Mouse (Mus musculus): ENCODE results near the gene Ctxn2.
"Not testable (repeated sequence)": the region's sequence is repeated elsewhere in the genome, so short reads cannot be mapped to it uniquely, and the experiment has no call there.

Gene Ctxn2

DNA sequence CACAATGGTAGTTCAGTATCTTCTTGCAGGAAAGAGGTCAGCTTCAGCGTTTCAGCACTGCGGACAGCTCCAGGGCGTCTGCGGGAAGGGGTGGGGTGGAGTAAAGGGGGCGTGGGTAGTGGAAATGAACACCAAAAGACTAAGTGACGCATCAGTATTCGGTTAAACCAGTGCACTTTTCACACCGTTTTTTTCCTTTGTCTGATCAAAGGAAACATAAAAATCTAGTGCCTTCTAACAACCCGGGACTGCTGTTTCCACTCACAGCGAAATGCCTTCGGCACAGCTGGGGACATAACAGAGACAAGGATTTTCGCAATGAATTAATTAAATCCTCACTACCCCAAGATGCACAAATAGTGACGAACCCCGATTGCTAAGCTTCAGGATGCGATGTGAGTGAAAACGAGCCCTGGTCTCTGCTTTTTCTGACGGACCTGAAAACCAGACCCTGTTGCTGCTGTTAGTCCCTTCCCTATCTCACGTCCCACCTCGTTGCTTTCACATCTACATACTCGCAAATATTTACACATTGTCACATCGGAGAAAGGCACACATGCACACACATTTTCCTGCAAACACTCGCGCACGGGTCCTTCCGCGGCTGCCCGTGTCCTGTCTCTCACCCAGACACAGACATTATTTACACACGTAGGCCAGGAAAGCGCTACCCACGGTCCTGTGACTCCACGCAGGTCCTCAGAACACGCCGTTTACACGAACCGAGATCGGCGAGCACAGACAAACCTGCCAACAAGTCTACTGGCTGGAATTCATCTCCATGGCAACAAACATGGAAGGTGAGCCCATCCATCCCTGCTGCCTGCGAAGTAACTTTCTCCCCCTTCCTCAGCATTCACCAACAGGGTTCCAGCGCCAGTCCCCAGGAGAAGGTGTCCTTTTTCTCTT, at the start of gene Ctxn2:
Gene Ctxn2 (plus strand): TSS at position 790 of the 909 bp plus-strand sequence.
- peak; percentile 88 for DNase-seq

DNA sequence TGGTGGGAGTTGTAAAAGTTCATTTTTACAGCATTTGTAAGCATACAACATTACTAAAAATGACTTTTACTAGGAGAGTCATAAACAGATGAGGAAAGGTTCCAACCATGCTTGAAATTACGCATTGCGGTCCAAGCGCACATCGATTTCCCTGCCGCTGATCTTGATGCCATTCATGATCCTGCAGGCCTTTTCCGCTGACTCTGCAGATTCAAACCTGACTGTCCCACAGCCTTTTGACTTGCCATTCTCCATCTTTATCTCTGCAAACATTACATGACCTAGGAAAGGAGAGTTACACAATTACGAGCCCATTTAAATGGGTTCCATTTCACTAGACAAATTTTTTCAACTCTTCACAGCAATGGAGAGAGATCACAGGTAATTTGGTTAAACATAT, 47.7 kb upstream of the Ctxn2 start:
- DNase-seq = no peak

DNA sequence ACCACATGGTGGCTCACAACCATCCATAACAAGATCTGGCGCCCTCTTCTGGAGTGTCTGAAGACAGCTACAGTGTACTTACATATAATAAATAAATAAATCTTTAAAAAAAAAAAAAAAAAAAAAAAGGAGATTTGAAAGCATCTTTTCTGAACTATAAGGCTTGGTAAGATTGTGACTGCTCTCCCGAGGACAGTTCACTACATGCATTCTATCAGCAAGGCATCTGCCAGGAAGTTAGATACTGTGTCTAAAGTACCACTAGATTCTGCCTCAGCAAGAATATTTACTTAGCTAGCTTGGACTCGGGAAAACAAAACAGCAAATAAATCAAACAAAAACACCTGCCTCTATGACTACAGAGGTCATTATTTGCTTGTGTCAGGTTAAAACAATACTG, 44.4 kb upstream of the Ctxn2 start:
- not testable (repeated sequence) for DNase-seq

DNA sequence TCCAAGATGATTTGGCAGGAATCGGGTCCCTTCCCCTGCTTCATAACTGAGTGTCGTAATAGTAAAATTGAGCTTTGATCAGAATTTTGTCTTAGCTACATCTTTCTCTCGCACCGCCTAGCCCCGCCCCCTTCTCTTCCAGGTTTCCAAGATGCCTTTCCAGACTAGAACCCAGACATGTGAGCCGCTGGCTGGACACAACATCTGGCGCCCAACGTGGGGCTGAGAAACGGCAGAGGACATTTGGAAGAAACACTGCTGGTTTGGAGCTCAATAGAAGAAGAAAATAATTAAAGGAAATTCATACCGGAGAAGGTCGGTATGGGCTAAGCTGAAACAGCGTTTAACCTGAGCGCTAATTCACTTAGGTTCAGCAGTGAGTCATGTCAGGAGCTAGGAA, 32.0 kb upstream of the Ctxn2 start:
- DNase-seq = not testable (repeated sequence)

DNA sequence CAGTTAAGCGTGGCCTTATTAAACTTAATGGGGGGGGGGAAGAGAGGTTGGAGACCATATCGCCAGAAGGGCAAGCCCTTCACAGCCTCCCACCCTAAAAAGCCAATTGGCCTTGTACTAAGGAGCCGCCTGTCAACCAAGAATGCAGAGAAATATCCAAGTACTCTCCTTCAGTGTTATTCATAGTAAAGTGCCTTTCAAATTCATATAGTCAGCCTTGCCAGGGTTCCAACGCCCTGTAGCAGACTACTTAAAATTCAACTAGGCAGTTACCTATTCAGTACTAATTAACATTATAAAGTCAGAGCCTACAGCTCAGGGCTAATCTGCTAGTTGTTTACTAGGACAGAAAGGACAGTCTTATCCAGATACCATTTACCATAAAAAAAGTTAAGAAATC, 30.0 kb upstream of the Ctxn2 start:
- DNase-seq = not testable (repeated sequence)

DNA sequence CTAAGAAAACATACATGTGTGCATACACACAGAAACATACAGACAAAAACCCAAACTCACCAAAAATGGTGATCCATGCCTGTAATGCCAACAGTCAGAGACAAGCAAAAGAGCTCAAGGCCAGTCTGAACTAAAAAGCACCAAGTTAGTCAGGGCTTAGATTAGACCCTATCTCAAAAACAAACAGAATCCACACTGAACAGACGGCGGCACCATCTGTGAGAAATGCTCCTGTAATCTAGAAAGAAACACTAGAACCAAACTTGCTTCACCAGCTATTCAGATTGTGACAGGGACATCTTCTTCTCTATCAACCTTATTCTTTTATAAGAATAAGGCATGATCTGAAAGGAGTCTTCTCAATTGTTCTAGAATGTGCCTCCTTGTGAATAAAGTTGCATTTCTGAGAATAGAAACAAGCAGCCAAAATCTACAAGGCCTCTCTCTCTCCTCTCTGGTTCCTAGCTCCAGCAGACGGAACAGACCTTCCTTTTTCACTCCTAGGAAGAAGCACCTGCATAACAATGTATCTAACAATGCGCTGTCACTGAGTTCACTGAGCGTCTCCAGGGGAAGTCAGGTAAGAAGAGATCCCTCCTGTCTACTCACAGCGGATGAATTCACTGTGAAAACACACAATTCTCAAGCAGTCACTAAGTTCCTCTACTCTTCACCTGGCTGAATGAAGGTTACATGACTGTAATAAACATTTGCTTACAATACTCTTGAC, 16.9 kb upstream of the Ctxn2 start:
- DNase-seq = no peak

DNA sequence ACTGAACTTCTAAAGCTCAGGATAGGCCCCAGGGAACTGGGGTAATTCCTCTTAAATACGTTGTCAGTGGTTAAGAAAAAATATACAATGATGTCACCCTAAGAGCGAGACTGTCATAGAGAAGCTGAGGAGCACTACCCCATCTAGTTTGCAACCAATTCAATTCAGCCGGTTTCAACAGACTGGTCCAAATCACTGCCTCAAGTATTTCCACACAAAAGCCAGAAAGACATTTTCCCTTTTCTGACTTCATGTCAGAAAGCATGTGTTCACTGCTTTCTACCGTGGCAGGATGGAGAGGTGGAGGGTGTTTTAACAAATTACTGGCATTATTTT, 14.2 kb upstream of the Ctxn2 start:
- DNase-seq = peak; percentile 21

DNA sequence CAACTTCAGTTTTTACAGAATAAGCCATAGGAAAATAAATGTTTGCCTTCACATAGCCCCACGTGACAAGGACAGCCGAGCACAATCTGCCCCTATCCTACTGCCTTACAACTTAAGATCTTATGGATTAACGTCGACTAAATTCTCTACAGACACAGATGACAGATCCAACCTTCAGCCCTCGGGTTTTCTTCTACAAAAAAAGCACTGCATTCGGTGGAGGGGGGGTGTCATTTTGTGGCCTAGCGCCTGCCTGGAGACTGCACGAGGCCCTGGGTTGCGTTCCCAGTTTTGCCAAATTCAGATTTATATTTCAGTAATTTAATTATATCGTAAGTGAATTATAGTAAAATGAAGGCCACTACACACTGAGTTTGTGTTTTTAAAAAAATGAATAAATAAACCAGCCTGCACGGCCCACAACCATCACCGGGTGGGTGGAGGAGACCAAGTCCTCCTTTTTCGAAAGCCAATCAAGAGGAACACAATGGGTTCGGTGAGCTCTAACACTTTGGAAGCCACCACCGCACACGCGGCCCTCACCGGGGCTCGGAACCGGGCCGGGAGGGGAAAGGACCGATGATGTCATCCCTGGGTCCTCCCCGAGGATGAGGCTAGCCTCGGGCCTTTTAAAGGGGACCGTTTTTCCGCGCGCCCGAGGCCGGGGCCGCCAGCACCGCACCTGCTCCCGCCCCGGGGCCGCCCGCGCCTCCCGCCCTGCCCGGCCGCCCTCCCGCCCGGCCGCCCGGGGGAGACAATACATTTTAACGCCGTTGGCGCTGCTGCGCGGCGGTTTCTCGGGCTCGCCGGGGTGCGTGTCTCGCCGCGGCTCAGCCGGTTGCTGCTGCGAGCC, 13.6 kb upstream of the Ctxn2 start:
- peak; percentile 54 for DNase-seq

DNA sequence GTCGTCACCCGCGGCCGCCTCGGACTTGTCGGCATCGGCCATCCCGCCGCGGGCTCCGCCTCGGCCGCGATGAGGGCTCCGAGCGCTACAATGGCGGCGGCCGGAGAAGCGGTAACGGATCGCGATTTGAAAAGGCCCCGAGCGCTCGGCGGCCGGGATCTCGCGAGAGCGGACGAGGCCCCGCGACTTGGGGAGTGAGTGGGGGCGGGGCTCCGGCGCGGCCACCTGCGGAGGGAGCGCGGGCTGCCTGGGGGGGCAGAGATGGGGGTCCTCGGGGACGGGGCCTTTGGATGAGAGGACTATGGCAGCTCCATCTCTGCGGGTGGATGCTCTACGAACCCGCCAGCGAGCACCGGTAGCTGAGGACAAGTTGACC, 13.0 kb upstream of the Ctxn2 start, which contains the start of gene Myef2:
Gene Myef2 (minus strand): TSS at position 185 of the 376 bp plus-strand sequence.
- DNase-seq = peak; percentile 93

DNA sequence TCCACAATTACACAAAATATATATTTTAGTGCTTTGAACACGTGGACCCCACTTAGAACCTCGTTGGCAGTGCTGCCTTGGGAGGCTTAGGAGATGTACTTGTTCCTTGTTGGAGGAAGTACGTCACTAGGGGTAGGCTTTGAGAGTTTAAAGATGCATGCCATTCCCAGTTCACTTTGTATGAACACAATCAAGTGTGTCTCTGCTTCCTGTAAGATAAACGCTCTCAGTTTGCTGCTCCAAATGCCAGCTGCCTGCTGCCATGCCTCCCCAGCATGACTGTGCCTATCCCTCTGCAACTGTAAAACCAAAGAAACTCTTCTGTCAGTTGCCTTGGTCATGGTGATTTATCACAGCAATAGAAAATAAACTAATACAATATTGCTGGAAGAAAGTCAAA, 10.7 kb upstream of the Ctxn2 start:
- no peak for DNase-seq

DNA sequence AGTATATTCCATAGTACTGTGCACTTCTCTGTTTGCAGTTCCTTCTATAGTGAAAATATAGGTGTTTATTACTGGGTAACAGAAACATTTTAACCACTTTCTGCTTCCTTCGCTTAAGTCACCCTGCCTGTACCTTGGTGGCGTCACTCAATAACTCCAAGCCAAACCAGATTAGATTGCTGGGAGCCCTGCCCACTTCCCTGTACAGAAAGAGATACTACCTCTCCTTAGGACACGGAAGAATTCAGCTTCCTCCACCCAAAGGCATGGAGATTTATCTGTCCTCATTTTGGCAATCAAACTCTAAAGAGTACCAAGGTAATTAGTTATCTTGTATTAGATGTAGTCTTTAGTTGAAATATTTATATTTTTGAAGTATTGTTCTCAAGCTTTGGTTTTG, 9.7 kb upstream of the Ctxn2 start:
- no peak for DNase-seq

DNA sequence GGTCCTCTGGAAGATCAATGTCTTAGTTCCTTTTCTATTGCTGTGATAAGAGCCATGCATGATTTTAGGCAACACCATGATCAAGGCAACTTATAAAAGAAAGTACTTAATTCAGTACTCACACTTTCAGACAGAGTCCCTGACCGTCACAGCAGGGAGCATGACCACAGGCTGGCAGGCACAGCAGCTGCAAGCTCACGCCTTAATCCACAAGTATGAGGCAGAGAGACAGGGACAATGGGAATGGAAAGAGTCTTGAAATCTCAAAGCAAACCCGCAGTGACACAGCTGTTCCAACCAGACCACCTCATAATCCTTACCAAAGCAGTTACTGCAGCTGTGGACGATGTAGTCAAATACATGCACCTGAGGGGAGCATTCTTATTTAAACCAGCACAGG, 2.4 kb upstream of the Ctxn2 start:
- no peak for DNase-seq

DNA sequence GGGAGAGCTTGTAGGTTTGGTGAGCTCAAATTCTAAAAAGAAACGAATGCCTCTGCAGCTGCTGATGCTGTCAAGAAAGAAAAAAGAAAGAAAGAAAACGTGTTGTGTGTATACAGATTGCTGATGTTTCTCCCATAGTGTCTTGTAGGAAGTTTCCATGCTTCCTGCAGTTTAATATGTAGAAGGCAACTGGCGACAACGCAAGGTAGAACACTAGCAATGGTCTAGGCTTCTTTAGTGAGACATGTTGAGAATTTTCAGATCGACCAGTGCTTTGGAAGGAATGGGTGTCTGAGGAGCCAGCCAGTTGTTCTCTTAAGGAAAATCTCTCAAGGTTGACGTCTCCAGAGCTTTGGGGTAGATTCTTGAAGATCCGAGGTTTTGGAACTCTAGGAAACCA, 354 bp downstream of the Ctxn2 start:
- no peak for DNase-seq

DNA sequence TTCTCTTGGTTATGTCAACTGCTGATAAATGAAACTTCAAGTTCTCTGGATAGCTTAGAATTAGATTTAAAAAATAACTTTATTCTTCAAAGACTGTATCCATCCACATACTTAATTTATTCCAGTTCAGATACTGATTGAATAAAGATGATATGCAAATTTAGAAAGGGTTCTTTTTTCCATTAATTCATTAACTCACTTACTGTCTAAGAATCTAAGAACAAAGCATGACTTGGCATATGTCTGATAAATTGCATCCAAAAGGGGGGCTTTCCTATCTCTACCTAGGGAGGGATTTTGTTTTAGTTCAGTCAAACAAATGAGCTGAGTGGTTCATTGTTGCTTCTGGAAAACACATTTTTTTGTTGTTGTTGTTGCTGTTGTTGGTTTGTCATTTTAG, 5.8 kb downstream of the Ctxn2 start:
- DNase-seq = no peak

DNA sequence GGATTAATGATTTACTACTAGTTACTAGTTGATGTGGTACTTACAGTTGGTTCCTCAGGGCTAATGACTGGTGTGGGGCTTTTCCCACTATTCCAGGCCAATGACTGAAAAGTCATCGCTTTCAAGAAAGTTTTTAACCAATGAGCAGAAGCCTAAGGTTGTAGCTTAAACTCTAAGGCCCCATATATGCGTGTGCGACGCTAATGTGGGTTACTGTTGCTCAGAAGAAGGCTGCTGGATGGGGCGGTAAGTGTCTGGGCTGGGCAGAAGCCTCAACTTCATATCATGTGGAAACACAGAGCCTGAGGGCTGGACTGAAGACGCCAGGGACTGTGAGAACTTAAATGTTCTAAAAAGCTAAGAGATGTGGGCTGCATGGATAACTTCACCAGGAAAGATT, 15.9 kb downstream of the Ctxn2 start, which contains the start of gene Slc12a1:
Gene Slc12a1 (plus strand): TSS at position 118 of the 400 bp plus-strand sequence.
- no peak for DNase-seq

DNA sequence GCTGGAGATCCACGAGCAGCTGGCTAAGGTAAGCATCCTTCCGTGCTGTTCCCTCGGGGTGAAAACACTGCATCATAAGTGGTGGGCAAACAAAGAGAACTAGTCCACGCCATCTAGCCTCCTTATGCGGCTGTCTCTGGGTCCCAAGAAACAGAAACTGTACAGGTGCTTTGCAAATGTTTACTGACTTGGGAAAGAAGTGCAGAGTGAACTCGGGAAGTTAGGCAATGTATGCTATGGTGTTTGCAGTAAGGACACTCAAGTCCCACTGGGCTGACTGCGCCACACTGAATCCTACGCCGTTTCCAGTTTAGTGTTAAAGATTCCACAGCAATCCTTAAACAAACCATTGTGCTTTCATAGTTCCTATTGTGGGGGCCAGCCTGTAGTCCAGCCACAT, 17.8 kb downstream of the Ctxn2 start:
- no peak for DNase-seq

DNA sequence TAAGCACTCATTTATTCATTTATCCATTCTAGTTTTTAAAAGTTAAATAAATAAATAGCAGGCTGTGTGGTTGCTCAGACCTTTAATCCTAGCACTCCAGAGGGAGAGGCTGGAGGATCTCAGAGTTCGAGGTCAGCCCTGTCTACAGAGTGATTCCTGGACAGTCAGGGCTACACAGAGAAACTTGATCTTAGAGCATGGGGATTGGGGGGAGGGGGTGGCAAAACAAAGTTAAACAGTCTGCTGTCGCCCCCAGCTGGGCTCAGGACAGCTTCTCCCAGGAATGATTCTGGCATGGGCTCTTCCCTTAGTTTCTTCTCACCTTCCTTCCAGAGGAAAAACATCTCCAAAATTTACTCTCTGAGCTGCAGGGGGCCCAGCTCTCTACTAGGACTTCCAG, 19.0 kb downstream of the Ctxn2 start:
- DNase-seq = peak; percentile 67

DNA sequence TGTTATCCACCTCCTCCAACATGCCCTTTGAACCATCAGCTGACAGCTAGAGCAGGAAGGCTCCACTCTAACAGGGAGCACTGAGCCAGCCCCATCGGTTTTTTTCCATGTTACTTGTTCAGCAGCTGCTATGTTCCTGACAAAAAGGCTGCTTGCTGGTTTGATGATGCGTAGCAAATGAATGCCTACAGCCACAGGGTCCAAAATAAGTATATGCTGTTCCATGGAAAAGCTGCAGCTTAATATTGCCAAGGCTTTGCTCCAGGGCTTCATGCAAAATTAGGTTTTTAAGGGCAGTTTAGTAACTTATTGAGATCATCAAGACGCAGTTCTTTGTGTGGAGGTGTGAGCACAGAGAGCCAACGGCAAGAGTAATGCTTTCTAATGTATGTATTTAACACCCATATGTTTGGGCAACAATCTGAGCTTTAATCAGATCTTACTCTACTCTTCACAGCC, 25.5 kb downstream of the Ctxn2 start:
- DNase-seq = no peak

DNA sequence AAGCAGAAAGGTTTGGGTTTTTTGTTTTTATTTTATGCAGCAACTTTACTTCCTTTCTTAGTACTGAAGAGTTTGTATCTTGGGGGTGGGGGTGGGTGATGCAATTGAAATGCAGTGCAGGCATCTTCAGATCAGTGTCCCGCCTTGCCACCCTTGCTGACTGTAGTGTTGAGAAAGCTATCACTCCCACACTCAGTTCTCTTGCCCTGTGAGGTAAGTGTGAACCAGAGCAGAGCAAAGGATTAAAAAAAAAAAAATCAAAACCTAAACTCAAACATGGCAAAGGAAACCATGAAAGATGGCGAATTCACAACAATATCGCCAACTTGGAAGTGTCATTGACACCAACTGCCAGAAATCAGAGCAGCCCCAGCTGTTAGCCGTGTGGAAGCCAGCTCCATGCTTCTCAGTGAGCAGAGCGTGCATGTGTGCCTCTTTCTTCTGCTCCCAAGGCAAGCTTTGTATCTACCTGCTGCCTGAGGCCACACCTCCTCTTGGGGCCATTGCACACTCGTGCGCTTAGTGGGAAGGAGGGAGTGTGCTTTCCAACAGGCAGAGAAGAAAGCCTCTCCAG, 41.8 kb downstream of the Ctxn2 start:
- no peak for DNase-seq

DNA sequence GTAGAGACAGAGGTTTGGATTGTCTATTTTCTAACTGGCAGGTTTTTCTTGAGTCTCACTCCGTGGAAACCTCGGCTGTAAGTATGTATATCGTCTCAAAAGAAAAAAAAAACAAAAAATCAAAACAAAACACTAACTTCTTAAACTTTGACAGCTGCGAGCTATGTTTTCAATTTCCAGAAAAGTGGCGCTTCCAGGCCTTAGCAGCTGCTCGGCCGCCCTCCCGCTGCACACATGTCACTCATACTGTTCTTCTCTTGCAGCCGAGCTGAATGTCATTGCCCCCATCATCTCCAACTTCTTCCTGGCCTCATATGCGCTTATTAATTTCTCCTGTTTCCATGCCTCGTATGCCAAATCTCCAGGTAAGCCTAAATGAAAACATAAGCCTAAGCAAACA, 51.4 kb downstream of the Ctxn2 start:
- DNase-seq = no peak

DNA sequence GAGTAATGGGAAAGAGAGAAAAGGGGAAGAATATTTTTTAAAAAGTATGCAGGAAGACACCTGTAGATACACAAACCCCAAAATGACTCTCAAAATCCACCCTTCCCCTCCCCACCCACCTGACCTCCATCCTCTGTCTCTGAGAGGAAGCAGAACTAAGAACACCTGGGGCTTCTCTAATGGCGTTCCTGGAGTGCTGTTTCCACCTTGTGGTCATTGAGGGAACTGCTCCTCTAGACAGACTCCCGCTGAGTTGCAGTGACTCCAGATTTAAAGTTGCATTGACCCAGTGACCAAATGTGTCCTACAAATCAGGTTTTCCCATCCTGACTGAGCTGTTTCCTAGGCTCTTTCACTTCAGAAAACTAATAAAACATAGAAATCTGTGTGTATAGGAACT, 52.7 kb downstream of the Ctxn2 start:
- DNase-seq = peak; percentile 72

DNA sequence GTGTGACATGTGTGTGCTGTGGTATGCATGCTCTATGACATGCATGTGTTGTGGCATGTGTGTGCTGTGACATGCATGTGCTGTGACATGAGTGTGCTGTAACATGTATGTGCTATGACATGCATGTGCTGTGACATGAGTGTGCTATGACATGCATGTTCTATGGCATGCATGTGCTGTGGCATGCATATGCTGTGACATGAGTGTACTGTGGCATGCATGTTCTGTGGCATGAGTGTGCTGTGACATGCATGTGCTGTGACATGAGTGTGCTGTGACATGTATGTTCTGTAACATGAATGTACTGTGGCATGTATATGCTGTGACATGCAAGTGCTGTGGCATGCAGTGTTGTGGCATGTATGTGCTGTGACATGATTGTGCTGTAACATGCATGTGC, 56.4 kb downstream of the Ctxn2 start:
- DNase-seq = no peak

DNA sequence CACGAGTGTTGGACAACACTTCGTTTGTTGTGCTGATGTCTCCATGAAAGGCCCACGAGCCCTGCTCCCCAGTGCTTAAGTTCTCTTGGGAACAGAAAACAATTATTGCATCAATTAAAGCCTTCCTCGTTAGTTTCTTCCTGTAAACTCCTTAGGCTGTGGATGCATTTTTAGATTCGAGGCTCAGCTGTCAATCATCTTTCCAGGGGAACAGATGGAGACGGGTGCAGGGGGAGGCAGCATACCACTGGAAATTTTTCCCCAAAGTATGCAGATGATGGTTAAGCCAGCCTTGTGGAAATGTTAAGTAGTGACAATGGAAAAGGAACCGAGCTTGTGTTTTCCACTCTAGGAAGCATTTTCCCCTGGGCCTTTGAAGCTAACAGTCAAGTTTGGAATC, 60.3 kb downstream of the Ctxn2 start:
- no peak for DNase-seq
